Mouse (Mus musculus): Measurements from ENCODE around the gene Shb. TPM values are rescaled to one million over a fixed set of nuclear protein-coding genes. Genes with fewer than 3 reads are reported as not detected.
A peak's percentile ranks its signal among the peaks of the same experiment; 100 is the strongest.

The Shb gene
- polyA plus RNA-seq, 1 experiment = 36.2 TPM

- no peaks in the 10 kb centered on the region; the same call in 1 of the 2 replicates for H3K4me1 ChIP-seq (ENCODE audit: control insufficient read depth, insufficient read depth, low read length)
- 72% methylated on average over 3 of the region's 3 CpGs for WGBS
- DNase-seq = no peak
- TF ChIP-seq CTCF (IDR thresholded peaks at IDR 0.05; ENCODE audit: insufficient read depth, low read length) (no peak), POLR2A (IDR thresholded peaks at IDR 0.05; ENCODE audit: borderline replicate concordance, extremely low read depth, low read depth, low read length) (no peak)
- H3K4me3 ChIP-seq (replicated peaks; ENCODE audit: extremely low read depth, low read depth, low read length) = no peak overlapping the region
Observed at GRCm38 (mm10) chr4:45437010-45437409, 95.3 kb downstream of the Shb start.

DNA sequence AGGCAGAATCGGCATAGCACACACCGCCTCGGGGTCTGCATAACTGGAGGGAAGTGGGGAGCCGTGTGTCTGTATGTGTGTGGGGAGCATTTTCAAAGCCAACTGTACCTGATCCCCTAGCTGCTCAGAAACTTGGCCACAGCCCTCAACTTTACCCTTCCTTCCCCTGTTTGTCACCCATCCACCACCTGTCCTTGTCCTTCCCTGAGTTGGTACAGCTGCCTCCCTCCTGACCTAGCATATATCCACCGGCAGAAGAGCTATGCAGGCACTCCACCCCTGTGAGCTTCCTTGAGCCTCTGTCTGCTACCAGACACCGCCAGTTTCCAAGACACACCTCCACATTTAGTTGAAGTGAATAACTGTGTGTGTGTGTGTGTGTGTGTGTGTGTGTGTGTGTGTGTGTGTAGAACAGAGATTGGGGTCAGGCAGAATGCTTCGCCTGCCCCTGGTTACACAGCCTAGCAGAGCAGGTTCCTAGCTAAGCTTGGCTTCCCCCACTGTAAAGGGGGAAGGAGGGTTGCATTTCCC is 95.8 kb downstream of the Shb start:
- H3K4me3 ChIP-seq (replicated peaks; ENCODE audit: extremely low read depth, low read depth, low read length) = no peak overlapping the region
- 44% methylated on average over 7 of the region's 7 CpGs for WGBS
- H3K4me1 ChIP-seq (ENCODE audit: control insufficient read depth, insufficient read depth, low read length) = no peaks in the 10 kb centered on the region; the same call in 1 of the 2 replicates
- TF ChIP-seq CTCF (IDR thresholded peaks at IDR 0.05; ENCODE audit: insufficient read depth, low read length) (no peak), POLR2A (IDR thresholded peaks at IDR 0.05; ENCODE audit: borderline replicate concordance, extremely low read depth, low read depth, low read length) (no peak)
- no peak for DNase-seq

DNA sequence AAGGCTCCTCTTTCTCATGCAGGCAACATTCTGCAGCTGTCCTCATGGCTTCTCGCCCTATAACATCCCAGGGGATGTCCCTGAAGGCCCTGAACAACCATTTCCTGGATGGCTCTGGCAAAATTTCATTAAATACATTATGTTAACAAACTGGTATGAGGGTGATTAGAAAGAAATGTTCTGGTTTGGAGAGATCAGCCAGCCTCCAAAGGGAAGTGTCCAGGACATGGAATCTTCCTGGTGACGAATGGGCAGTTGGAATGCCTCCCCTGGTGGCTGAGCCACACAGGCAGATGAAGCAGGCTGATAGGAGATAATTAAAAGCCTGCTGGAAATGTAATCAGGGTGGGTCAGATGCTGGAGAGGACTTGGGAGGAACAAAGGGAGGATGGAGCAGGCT is 96.4 kb downstream of the Shb start:
- peak; percentile 43; the same call in 1 of the 2 replicates for TF ChIP-seq CTCF (IDR thresholded peaks at IDR 0.05; ENCODE audit: insufficient read depth, low read length)
- no peak for TF ChIP-seq POLR2A (IDR thresholded peaks at IDR 0.05; ENCODE audit: borderline replicate concordance, extremely low read depth, low read depth, low read length)
- no peak for DNase-seq
- no peak overlapping the region for H3K4me3 ChIP-seq (replicated peaks; ENCODE audit: extremely low read depth, low read depth, low read length)
- no peaks in the 10 kb centered on the region; the same call in 1 of the 2 replicates for H3K4me1 ChIP-seq (ENCODE audit: control insufficient read depth, insufficient read depth, low read length)
- WGBS = 34% methylated on average over 2 of the region's 2 CpGs

DNA sequence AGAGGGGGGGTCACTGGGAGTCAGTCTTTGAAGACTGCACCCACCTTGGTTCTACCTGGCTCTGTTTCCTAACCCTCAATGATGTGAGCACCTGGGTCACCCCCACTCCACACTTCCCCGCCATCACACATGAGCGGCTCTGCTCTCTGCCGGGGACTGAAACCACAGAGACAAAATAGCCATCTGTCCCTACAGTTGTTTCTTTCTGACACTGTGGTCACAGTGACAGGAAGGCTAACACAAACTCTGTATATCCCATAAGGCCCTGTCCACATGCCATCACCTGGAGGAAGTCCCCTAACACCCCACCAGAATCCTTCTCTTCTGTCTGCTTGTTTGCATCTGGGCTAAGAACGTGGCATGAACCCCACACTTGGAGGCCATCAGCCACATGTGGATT is 97.6 kb downstream of the Shb start:
- Histone ChIP-seq H3K4me1 (ENCODE audit: control insufficient read depth, insufficient read depth, low read length) (no peaks in the 10 kb centered on the region; the same call in 1 of the 2 replicates), H3K4me3 (replicated peaks; ENCODE audit: extremely low read depth, low read depth, low read length) (no peak overlapping the region)
- 70% methylated on average over 4 of the region's 4 CpGs for WGBS
- TF ChIP-seq CTCF (IDR thresholded peaks at IDR 0.05; ENCODE audit: insufficient read depth, low read length) = no peak
- no peak for TF ChIP-seq POLR2A (IDR thresholded peaks at IDR 0.05; ENCODE audit: borderline replicate concordance, extremely low read depth, low read depth, low read length)
- no peak for DNase-seq

- no peaks in the 10 kb centered on the region; the same call in 1 of the 2 replicates for H3K4me1 ChIP-seq (ENCODE audit: control insufficient read depth, insufficient read depth, low read length)
- H3K4me3 ChIP-seq (replicated peaks; ENCODE audit: extremely low read depth, low read depth, low read length) = no peak overlapping the region
- no peak for TF ChIP-seq POLR2A (IDR thresholded peaks at IDR 0.05; ENCODE audit: borderline replicate concordance, extremely low read depth, low read depth, low read length)
- no peak for TF ChIP-seq CTCF (IDR thresholded peaks at IDR 0.05; ENCODE audit: insufficient read depth, low read length)
- DNase-seq = no peak
- WGBS = 80% methylated on average over 12 of the region's 12 CpGs
Observed at GRCm38 (mm10) chr4:45434071-45434470, 98.2 kb downstream of the Shb start.

DNA sequence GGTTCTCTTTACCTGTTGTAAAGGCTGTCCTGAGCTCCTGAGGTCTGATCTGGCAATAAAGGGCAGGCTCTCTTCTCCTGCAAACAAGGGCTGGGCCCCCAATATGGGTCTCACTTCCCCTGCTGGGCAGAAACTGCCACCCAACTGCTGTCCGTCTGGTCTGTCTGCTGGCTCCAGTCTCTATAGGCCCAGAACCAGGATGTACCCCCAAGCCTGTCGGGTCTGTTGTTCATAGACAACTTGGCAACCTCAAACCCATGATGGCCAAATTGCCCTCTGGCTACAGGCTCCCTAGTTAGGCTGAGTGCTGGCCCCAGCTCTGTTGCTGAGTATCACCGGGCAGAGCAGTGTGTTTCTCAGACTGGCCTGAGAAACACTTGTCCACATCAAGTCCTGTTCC is 100.5 kb downstream of the Shb start:
- TF ChIP-seq POLR2A (IDR thresholded peaks at IDR 0.05; ENCODE audit: borderline replicate concordance, extremely low read depth, low read depth, low read length) = no peak
- no peak for TF ChIP-seq CTCF (IDR thresholded peaks at IDR 0.05; ENCODE audit: insufficient read depth, low read length)
- no peak overlapping the region for H3K4me3 ChIP-seq (replicated peaks; ENCODE audit: extremely low read depth, low read depth, low read length)
- no peak for DNase-seq
- no peaks in the 10 kb centered on the region; the same call in 1 of the 2 replicates for H3K4me1 ChIP-seq (ENCODE audit: control insufficient read depth, insufficient read depth, low read length)
- 83% methylated on average over 3 of the region's 3 CpGs for WGBS

- H3K4me1 ChIP-seq (ENCODE audit: control insufficient read depth, insufficient read depth, low read length) = no peaks in the 10 kb centered on the region; the same call in 1 of the 2 replicates
- no peak for DNase-seq
- no peak overlapping the region for H3K4me3 ChIP-seq (replicated peaks; ENCODE audit: extremely low read depth, low read depth, low read length)
- TF ChIP-seq CTCF (IDR thresholded peaks at IDR 0.05; ENCODE audit: insufficient read depth, low read length) (no peak), POLR2A (IDR thresholded peaks at IDR 0.05; ENCODE audit: borderline replicate concordance, extremely low read depth, low read depth, low read length) (no peak)
- 77% methylated on average over 3 of the region's 3 CpGs for WGBS
Observed at GRCm38 (mm10) chr4:45431316-45431715, 101.0 kb downstream of the Shb start.

DNA sequence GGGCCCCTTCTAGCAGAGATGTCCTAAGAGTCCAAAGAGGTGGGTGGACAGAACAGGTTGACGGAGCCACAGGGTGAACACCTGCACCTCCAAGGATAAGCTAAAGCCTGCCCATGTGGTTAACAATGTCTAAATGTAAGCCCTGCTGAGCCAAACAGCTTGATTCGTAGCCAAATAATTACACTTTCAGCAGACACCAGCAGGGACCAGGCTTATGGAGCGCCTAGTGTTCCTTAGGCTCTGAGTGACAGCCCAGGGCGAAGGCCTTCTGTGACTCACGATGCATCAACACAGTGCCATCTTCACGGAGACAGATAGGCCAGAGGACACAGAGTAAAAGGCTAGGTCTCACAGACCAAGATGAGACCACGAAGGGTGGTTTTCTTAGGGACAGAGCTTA is 102.8 kb downstream of the Shb start:
- 84% methylated on average over 7 of the region's 7 CpGs for WGBS
- TF ChIP-seq CTCF (IDR thresholded peaks at IDR 0.05; ENCODE audit: insufficient read depth, low read length) = no peak
- no peak for TF ChIP-seq POLR2A (IDR thresholded peaks at IDR 0.05; ENCODE audit: borderline replicate concordance, extremely low read depth, low read depth, low read length)
- no peak for DNase-seq
- Histone ChIP-seq H3K4me3 (replicated peaks; ENCODE audit: extremely low read depth, low read depth, low read length) (no peak overlapping the region), H3K4me1 (ENCODE audit: control insufficient read depth, insufficient read depth, low read length) (no peaks in the 10 kb centered on the region)

- Histone ChIP-seq H3K4me1 (ENCODE audit: control insufficient read depth, insufficient read depth, low read length) (no peaks in the 10 kb centered on the region; the same call in 1 of the 2 replicates), H3K4me3 (replicated peaks; ENCODE audit: extremely low read depth, low read depth, low read length) (no peak overlapping the region)
- 84% methylated on average over 13 of the region's 13 CpGs for WGBS
- TF ChIP-seq POLR2A (IDR thresholded peaks at IDR 0.05; ENCODE audit: borderline replicate concordance, extremely low read depth, low read depth, low read length) = no peak
- TF ChIP-seq CTCF (IDR thresholded peaks at IDR 0.05; ENCODE audit: insufficient read depth, low read length) = 0 out of 2 replicates have a peak, but pooled peaks have one; percentile 17
- DNase-seq = no peak
Observed at GRCm38 (mm10) chr4:45426724-45427457, 105.4 kb downstream of the Shb start.

- peaks cover 8% of the 10 kb centered on the region for H3K4me1 ChIP-seq (ENCODE audit: control insufficient read depth, insufficient read depth, low read length)
- 43% methylated on average over 8 of the region's 8 CpGs for WGBS
- DNase-seq = peak; percentile 29
- no peak overlapping the region for H3K4me3 ChIP-seq (replicated peaks; ENCODE audit: extremely low read depth, low read depth, low read length)
- no peak for TF ChIP-seq CTCF (IDR thresholded peaks at IDR 0.05; ENCODE audit: insufficient read depth, low read length)
- TF ChIP-seq POLR2A (IDR thresholded peaks at IDR 0.05; ENCODE audit: borderline replicate concordance, extremely low read depth, low read depth, low read length) = no peak
Observed at GRCm38 (mm10) chr4:45423406-45423805, 108.9 kb downstream of the Shb start.

All from lung, adult 2 months (tissue).